Mouse (Mus musculus) cerebellum, postnatal 25 days (tissue): ENCODE measurements at regions not wholly inside any gene's neighbourhood (a gene's known extent, or its start where the extent isn't known, plus 50 kb on each side); places are given as distances from the start of the nearest gene placed in this dataset.

Experiments used
- DNase-seq, 2 experiments: peaks; one replicate each; pipeline ENCODE4 v3.0.0; 2021; ENCODE audit warnings: mixed read lengths in 2 of 2

DNA sequence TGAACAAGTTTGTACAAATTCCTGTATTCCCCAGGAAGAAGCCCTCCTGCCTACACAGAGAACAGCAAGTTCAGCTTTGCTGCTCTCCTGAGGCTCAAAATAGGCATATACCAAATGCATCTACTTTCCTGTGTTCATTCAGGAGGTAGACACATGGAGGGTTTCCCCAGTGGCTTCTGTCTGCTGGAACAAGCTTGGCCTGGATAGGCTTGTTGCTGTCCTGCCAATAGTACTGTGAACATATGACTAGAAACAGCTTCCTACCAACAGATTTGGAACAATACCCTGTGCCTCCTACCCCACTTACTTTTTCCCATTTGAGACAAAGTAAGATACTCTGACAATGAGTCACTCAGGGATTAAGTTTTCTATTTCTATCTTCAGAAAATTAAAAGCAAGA is 93.8 kb upstream of the Wdpcp start:
- DNase-seq, result no peak

DNA sequence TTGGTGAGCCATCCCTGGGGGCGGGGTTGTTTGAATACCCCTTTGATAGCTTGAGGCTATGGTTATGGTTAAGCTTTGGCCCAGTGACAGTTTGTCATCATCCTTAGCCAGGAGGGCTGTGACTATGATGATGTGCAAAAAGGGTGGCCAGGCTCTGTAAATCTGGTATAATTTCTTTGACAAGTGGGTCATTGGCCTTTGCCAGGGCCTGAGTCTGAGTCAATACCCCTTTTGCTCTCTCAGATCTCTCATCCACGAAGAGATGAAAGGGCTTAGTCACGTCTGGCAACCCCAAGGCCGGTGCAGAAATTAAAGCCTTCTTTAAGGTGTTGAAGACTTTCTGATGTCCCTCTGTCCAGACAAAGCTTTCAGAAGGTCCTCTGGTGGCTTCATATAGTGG is 99.7 kb upstream of the Ugp2 start:
- no peak for DNase-seq

DNA sequence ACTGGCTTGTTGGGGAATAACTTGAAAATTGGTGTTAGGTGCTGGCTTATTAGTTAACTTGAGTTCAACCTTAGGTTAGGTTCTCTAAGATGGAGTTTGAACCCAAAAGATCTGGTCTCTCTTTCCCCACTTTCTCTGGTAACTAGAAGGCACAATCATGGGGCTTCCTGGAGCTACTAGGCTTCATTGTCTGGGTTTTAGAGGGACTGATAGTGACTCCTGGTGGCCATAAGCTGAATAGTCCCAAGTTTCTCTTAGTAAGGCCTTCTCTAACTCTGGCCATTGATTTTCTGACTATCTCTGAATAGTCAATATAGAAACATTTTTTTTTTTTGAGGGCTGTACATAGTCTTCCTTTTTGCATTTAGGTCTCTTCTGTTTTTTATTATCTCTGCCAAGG is 97.5 kb upstream of the Ugp2 start:
- DNase-seq, result no peak

DNA sequence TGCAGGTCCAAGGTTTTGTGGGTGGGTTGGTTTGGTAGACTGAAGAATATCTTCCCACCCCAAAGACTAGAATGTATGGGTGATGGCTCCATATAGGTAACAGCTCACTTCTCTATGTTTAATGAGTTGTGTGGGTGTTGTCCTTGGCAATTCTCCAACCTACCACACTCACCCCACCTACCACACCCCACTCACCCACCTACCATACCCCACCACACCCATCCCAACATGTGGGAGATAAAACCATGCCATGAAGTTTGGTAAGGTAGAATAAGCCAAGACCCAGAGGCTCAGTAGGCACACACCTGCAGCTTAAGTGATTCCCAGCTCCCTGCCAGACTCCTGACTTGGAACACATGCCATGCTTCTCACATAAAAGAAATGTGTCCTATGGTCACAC is 89.0 kb upstream of the Ugp2 start:
- no peak for DNase-seq

DNA sequence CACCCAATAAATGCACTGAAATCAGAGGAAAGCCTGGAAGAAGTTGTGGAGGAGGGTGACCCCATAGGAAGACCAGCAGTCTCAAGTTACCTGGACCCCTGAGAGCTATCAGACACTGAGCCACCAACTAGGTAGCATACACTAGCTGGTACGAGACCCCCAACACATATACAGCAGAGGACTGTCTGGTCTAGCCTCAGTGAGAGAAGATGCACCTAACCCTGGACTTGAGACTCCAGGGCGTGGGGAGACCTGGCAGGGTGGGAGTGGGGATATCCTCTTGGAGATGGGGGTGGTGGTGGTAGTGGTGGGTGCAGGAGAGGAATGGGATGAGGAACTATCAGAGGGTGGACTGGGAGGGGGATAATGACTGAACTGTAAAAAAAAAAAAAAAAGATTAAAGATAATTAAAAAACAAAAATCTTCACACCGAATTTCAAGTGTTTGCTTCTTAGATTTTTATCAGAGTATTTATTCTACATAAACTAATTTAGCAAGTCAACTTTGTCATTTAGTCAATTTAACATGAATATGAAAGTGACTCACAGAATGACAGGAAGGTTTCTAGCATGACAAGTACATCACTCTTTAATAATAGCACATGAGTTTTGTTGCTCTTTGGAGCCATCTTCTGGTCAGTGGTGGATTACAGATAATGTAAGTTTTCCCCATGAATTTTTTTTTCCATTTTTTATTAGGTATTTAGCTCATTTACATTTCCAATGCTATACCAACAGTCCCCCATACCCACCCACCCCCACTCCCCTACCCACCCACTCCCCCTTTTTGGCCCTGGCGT is 82.5 kb upstream of the Ugp2 start:
- peak in 1 of 2 experiments; percentile 27 for DNase-seq

DNA sequence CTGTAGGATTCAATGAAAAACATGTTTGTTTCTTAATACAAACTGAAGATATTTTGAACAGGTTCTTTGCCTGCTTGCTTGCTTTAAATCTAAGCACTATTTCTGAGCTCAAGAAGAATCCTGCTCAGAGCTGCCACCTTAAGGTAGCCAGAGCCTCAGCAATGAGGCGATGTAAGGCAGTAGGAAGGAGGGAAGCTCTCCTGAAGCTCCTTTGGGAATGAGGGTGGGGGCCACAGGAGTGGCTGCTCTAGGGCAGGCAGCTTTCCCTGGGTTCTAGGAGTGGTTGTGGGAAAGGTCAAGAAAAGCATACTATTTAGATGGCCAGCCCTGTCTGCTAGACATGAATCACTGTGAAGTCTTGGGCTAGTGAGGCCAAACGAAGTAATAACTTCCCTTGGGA is 62.7 kb upstream of the Ugp2 start:
- no peak for DNase-seq

DNA sequence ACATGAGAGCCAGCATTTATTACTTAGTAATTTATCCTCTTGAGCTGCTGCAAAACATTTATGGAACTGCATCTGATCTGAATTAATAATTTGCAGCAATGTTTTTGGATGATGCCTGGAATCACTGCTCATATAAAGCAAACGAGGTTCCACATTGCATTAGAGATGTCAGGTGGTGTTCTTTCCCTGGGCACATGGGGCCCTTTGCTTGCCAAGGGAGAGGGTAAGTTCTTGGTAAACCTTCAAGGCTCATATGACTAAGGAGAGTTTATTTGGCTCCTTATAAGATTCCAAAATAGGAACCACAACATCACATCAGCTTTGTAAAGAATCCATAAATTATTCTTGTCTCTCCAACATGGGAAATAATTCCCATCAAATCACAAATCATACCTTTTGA is 59.0 kb upstream of the Ugp2 start:
- DNase-seq, result no peak

DNA sequence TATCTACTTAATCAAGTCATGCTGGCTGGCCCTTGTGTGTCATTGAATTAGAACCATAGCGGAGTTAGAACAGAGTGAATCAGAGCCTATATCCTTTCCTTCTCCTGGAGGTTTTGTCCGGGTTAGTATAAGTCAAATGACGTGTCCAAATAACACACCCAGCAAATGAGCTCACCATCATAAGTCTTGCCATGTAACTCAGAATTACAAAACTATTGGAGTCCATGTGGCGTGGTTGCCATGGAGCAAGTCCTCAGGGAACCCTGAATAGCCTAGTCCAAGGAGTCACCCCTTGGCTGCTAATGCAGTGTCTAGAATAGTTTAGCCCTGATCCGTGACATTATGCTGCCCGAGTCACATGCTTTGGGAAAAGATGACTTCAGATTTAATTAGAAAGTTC is 57.7 kb upstream of the Ugp2 start:
- no peak for DNase-seq

DNA sequence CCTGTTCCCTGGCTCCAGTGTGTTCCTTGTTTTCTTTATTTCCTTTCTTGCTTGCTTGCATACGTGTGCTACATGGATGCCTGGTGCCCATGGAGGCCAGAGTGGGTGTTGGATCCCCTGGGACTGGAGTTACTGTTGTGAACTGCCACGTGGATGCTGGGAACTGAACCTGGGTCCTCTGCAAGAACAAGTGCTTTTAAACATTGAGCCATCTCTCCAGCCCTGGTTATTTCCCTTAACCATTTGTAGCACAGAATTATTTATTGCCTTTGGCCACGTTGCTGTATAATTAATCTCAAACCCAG is 57.0 kb upstream of the Ugp2 start:
- DNase-seq, result no peak

DNA sequence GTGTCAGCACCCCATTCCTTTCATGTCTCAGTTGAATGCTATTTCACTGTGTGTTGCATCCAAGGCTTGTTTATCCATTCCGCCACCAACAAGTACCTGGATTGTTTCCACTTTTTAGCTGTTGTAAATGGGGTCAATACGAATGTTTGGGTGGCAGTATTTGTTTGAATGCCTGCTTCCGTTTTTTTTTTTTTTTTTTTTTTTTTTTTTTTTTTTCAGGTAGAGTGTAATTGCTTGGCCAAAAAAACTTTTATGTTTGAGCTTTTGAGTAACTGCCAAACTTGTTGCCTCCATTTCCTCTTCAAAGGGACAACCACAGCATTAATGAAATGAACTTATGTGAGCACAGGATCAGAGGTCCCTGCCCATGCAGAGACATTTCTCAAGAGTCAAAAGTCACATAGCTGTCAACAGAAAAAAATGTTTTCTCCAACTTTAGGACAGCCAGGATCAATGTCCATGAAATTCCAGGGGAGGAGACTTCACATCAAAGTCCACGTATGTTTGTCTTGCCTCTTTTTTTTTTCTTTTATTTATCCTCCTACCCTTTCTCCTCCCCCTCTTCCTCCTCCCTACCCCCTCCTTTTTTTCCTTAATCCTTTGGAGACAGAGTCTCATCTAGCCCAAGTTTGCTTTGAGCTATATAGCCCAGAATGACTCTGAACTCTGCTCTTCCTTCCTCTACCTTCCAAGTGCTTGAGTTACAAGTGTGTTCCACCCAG is 56.5 kb upstream of the Ugp2 start:
- no peak for DNase-seq

DNA sequence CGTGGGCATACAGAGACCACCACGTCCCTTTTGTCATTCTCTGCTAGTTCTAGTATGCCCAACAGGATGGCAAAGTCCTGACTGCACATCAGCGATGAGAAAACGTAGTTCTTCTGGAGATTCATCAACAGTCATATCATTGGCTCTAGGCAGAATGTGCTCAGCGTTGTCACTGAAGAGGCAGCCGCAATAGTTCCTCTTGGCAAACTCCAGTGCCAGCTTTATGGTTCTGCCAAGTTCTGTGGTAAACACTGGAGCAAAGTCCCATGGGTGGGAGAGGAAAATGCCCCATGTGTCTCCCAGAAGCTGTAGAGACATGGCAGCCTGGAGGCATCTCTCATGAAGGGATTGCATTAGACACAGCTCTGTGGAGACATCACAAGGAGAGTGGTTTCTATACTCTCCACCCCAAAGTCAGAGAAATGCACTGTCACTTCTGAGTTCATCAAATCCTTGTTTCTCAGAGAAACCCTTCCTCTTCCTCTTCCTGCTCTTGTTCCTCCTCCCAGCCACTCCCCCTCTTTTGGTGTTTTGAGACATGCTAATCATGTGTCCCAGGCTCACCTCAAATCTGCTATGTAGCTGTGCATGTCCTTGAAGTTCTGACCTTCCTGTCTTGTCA is 54.6 kb upstream of the Ugp2 start:
- no peak for DNase-seq

DNA sequence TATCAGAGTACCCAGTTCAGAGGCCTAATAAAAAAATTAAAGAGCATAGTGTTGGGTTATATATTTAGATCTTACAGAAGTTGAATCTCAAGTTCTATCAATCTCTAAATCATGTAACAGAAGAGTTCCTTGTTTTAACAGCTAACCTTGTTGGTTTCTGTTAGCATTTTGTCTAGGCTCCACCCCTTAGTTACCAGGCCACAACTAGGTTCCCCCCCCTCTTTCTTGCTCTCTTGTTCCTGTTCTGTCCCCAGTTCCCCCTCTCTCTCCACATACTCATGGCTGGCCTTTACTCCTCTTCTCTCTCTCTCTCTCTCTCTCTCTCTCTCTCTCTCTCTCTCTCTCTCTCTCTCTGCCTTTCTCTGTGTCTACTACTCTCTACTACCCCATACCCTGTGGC is 53.3 kb upstream of the Ugp2 start:
- DNase-seq, result no peak

DNA sequence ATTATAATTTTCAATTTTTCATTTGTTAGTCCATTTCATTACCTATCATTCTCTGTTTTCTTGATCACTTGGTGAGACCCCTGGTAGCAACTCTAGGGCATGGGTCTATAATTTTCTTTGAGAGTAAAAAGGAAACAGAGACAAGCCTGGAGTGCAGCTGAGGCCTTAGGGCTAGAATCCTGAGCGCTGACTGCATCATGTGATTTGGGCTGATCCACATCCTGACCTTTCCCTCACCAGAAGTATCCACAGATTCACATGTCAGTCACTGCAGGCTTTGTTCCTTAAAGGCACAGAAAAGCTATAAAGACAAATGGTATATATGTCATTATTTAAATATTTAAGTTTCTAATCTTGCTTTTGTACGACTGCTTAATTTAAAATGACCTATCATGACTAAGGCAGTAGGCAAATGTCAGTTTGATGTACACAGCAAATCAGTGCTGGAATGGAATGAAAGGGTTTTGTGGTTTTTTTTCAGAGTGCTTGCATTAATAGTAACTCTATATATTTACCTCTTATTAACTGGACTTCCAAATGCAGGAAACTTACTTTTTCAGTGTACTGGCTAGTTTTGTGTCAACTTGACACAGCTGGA is 51.4 kb upstream of the Ugp2 start:
- no peak for DNase-seq
